Mouse (Mus musculus) limb, embryonic 14.5 days (tissue): ENCODE results near the gene Gm281. TPM values are rescaled to one million over a fixed set of nuclear protein-coding genes. Genes with fewer than 3 reads are reported as not detected.

Experiments
- ATAC-seq: fragments of 200-750 bp; cut with Nextera tagmentation; 2 replicates; pipeline ENCODE4 v1.8.0; 2017; ENCODE audit warnings: low read depth, moderate number of reproducible peaks, moderate TSS enrichment; ENCODE audit not compliant: low FRiP score
- DNase-seq: peaks from one replicate; pipeline ENCODE4 v3.0.0-alpha.2; 2015; ENCODE audit warnings: low spot score
- H3K27ac ChIP-seq: fragments of 300-500 bp; sonication (generic); replicated peaks from 2 replicates; pipeline ENCODE4 v1.5.1; 2014; ENCODE audit warnings: low read depth, mild to moderate bottlenecking, low read length, moderate library complexity, mixed read lengths
- H3K27me3 ChIP-seq: fragments of 300-500 bp; sonication (generic); 2 replicates; pipeline ENCODE4 v1.6.1; 2014; ENCODE audit warnings: low read length, mixed read lengths; ENCODE audit not compliant: control insufficient read depth, insufficient read depth
- H3K36me3 ChIP-seq: fragments of 300-500 bp; sonication (generic); 2 replicates; pipeline ENCODE4 v1.6.1; 2014; ENCODE audit warnings: mild to moderate bottlenecking, low read length, moderate library complexity, mixed read lengths; ENCODE audit not compliant: control insufficient read depth, insufficient read depth
- H3K4me1 ChIP-seq: fragments of 300-500 bp; sonication (generic); 2 replicates; pipeline ENCODE4 v1.6.1; 2014; ENCODE audit warnings: antibody characterized with exemption, low read length, mixed read lengths; ENCODE audit not compliant: control insufficient read depth, insufficient read depth
- H3K4me2 ChIP-seq: fragments of 300-500 bp; sonication (generic); replicated peaks from 2 replicates; pipeline ENCODE4 v1.6.1; 2014; ENCODE audit warnings: low read depth, mild to moderate bottlenecking, low read length, moderate library complexity; ENCODE audit not compliant: severe bottlenecking
- H3K4me3 ChIP-seq: fragments of 300-500 bp; sonication (generic); replicated peaks from 2 replicates; pipeline ENCODE4 v1.5.1; 2014; ENCODE audit warnings: low read length
- H3K9ac ChIP-seq: fragments of 300-500 bp; sonication (generic); 2 replicates; pipeline ENCODE4 v1.6.1; 2014; ENCODE audit warnings: mild to moderate bottlenecking, low read depth, low read length, moderate library complexity; ENCODE audit not compliant: severe bottlenecking
- H3K9me3 ChIP-seq: fragments of 300-500 bp; sonication (generic); 2 replicates; pipeline ENCODE4 v1.6.1; 2016; ENCODE audit warnings: low read length; ENCODE audit not compliant: control insufficient read depth
- POLR2A ChIP-seq: fragments of 200-500 bp; IDR thresholded peaks from 2 replicates; pipeline ENCODE4 v1.8.0; 2012; ENCODE audit warnings: inconsistent platforms, mild to moderate bottlenecking, moderate library complexity, borderline replicate concordance; ENCODE audit not compliant: insufficient read depth, insufficient read length; ENCODE audit errors: extremely low read depth
- WGBS: fragments of 180-500 bp; shearing (Covaris S2); extraction: QIAGEN DNeasy Blood & Tissue Kit; methylation state at CpG from one replicate; pipeline ENCODE4 v1.1.7; 2014; 5-methylcytosine and 5-hydroxymethylcytosine counted together
- polyA plus RNA-seq, 2 experiments: library from polyadenylated mRNA; depleted of rRNA in 1 of 2; stranded (reverse) in 1 of 2; unstranded in 1 of 2; fragments of >200 nt; fragmentation: Nextera tagmentation in 1 of 2; extraction: Ambion mirVana in 1 of 2; gene quantifications; 2 replicates each; pipeline versions ENCODE4 v1.2.1 to v1.2.3; 2012 to 2014

The Gm281 gene
- 0.03 TPM in 1 of 2 replicates, not detected in the other for polyA plus RNA-seq (2012; rRNA removed)
- polyA plus RNA-seq (2014; fragmentation: Nextera tagmentation; extraction: Ambion mirVana), result 0.08 TPM in 2 replicates

DNA sequence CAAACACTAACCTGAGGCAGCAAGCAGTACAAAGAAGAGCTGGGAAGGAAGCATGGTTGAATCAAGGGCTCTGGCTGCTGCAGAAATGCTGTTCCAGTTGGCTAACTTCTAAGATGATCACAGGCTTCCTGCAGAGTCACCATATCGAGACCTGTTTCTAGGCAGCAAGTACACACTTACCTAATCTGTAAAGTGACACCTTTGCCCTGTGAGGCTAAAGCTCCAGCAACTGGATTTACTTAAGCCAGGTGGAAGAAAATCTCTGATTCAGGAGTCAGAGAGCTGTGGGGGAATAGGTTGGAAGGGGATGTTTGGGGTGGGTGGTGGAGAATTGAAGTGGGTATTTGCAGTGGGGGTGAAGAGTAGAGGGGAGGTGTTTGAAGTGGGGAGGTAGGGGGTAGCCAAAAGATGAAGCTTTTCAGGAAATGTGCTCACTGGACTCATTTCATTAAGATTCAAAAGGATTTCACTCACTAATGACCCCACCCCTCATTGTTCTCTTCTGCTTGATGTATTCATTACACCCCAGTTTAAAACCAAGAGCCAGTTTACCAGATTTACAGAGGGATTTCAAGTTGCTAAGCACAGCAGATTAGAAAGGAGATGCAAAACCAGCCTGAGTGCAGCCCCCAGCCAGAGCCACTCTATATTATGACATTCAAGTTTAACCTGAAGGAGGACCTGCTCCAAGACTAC lies at the start of gene Gm281:
TSS of gene Gm281 (minus strand) at position 92 of the 696 bp plus-strand sequence.
- Histone ChIP-seq H3K36me3 (no peaks in the 10 kb centered on the region), H3K4me3 (no peak within 1 kb of the TSS), H3K4me2 (no peak within 1 kb of the TSS), H3K4me1 (peaks cover 3% of the 10 kb centered on the region; the same call in 1 of the 2 replicates), H3K9ac (no peak within 1 kb of the TSS), H3K27ac (no peak within 1 kb of the TSS), H3K27me3 (no peaks in the 10 kb centered on the region), H3K9me3 (no peaks in the 10 kb centered on the region)
- no peak for DNase-seq
- 22% methylated on average over 1 of the region's 1 CpGs for WGBS
- ATAC-seq, result no peak
- no peak for TF ChIP-seq POLR2A

DNA sequence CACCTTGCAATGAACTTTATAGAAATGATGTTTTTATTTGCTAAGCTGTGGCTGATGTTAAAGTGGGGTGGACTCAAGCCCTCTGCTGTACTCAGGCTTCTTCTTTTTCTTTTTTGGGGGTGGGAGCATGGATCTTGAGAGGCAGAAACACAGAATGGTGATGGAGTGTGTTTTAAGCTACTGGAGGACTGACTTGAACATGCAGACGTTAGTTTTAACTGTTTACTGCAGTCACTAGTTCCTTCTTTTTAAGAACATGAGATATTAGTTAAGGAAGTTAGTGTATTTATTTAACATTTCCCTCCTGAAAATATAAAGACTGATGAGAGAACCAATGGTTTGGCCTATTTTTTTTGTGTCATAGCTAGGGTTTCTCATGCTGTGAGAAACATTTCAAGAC lies 49.2 kb upstream of the Gm281 start:
- Histone ChIP-seq H3K36me3 (no peaks in the 10 kb centered on the region), H3K27ac (no peak overlapping the region), H3K27me3 (no peaks in the 10 kb centered on the region), H3K9ac (no peak overlapping the region), H3K9me3 (no peaks in the 10 kb centered on the region), H3K4me2 (no peak overlapping the region), H3K4me1 (peaks cover 14% of the 10 kb centered on the region), H3K4me3 (no peak overlapping the region)
- TF ChIP-seq POLR2A, result no peak
- DNase-seq, result no peak
- WGBS, result 53% methylated on average over 1 of the region's 1 CpGs
- no peak for ATAC-seq

DNA sequence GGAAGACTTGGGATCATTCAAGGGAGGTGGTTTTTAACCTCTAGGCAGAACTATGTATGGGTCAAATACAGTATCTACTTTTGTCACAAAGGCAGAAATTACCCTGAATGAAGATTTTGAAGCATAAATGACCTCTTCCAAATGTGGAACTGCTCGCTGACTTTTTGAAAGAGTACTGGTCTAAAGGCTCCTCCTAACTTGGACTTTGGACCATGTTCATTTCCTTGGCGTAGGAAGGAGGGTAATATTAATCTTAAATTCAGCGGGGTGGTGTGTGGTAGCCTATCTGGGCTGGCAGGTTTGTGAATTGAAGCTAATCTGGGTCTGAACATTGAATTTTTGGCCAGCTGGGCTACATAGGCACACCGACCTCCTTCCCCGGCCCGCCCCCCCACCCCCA lies 48.2 kb upstream of the Gm281 start:
- TF ChIP-seq POLR2A, result no peak
- Histone ChIP-seq H3K27me3 (no peaks in the 10 kb centered on the region), H3K4me2 (no peak overlapping the region), H3K9me3 (no peaks in the 10 kb centered on the region), H3K4me3 (no peak overlapping the region), H3K4me1 (peaks cover 14% of the 10 kb centered on the region), H3K9ac (no peak overlapping the region), H3K27ac (no peak overlapping the region), H3K36me3 (peaks cover 3% of the 10 kb centered on the region; the same call in 1 of the 2 replicates)
- ATAC-seq (no peak), DNase-seq (no peak)
- WGBS, result 88% methylated on average over 6 of the region's 6 CpGs

DNA sequence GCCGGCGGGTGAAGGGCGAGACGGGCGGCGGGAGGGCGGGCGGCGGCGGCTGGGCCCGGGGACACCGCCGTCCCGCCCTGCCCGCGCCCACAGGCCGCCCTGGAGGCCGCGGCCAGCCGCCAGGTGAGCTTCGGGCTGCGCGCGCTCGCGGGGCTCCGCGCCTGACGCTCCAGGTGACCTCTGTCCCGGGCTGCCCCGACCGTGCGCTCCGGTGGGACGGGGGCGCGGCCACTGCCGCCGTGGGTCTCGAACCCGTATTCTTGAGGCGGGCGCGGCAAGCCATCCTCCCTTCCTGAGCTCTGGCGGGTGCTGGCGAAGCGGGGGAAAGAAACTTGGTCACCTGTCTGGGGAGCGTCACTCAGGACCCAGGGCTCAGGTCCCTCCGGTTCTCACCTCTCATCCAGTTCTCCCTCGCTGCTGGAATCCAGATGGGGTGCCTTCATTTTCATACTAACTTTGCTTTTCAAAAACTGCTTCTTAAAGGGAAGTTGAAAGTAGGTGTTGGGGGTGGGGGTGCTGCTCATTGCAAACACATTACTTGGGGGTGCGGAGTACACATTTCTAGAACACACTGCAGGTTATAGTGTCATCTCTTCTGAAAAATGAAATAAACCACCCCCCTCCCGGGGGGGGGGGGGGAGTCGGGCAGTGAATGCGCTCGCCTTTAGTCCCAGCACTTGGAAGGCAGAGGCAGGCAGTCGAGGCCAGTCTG lies 47.3 kb upstream of the Gm281 start, which contains the start of the genes Atxn7 and Thoc7:
TSS of gene Atxn7 (plus strand) at position 40 of the 712 bp plus-strand sequence.
TSS of gene Thoc7 (minus strand) at position 452 of the 712 bp plus-strand sequence.
- 6% methylated on average over 33 of the region's 56 CpGs for WGBS
- Histone ChIP-seq H3K36me3 (peaks cover 3% of the 10 kb centered on the region; the same call in 1 of the 2 replicates), H3K9me3 (no peaks in the 10 kb centered on the region), H3K27me3 (no peaks in the 10 kb centered on the region), H3K4me3 (peak within 1 kb of the TSS; percentile 94), H3K27ac (peak within 1 kb of the TSS; percentile 87), H3K4me2 (peak within 1 kb of the TSS; percentile 62), H3K4me1 (peaks cover 14% of the 10 kb centered on the region), H3K9ac (peak within 1 kb of the TSS; percentile 99)
- DNase-seq (peak; percentile 6), ATAC-seq (peak; percentile 61)
- no peak for TF ChIP-seq POLR2A
